Mouse (Mus musculus) heart, embryonic 14.5 days (tissue): ENCODE results near the gene Gm49395. TPM values are rescaled to one million over a fixed set of nuclear protein-coding genes. Genes with fewer than 3 reads are reported as not detected.

Source experiments
- ATAC-seq: fragments of 200-750 bp; cut with Nextera tagmentation; 2 replicates; pipeline ENCODE4 v1.8.0; 2017; ENCODE audit warnings: low read depth, moderate TSS enrichment; ENCODE audit not compliant: insufficient number of reproducible peaks, insufficient read depth, low FRiP score
- H3K27ac ChIP-seq, 2 experiments: fragments of 200-500 bp in 1 of 2; fragments of 300-500 bp in 1 of 2; sonication (generic) in 1 of 2; replicated peaks in 1 of 2; 2 replicates each; pipeline ENCODE4 v1.5.1; 2012 to 2014; ENCODE audit warnings: low read depth in 2 of 2, low read length in 2 of 2, control low read depth in 1 of 2, mild to moderate bottlenecking in 1 of 2, mixed read lengths in 1 of 2; ENCODE audit not compliant: control insufficient read depth in 1 of 2, insufficient read depth in 1 of 2
- H3K27me3 ChIP-seq: fragments of 300-500 bp; sonication (generic); 2 replicates; pipeline ENCODE4 v1.6.1; 2014; ENCODE audit warnings: mild to moderate bottlenecking, low read length, control low read depth; ENCODE audit not compliant: control insufficient read depth, insufficient read depth
- H3K36me3 ChIP-seq: fragments of 300-500 bp; sonication (generic); 2 replicates; pipeline ENCODE4 v1.6.1; 2014; ENCODE audit warnings: mild to moderate bottlenecking, control low read depth, low read length, mixed read lengths; ENCODE audit not compliant: control insufficient read depth, insufficient read depth
- H3K4me1 ChIP-seq, 2 experiments: fragments of 200-500 bp in 1 of 2; fragments of 300-500 bp in 1 of 2; sonication (generic) in 1 of 2; 2 replicates each; pipeline ENCODE4 v1.6.1; 2012 to 2014; ENCODE audit warnings: low read length in 2 of 2, control low read depth in 1 of 2, mixed read lengths in 1 of 2; ENCODE audit not compliant: control insufficient read depth in 2 of 2, insufficient read depth in 2 of 2
- H3K4me2 ChIP-seq: fragments of 300-500 bp; sonication (generic); 2 replicates; pipeline ENCODE4 v1.6.1; 2014; ENCODE audit warnings: mild to moderate bottlenecking, low read length
- H3K4me3 ChIP-seq, 2 experiments: fragments of 200-500 bp in 1 of 2; fragments of 300-500 bp in 1 of 2; sonication (generic) in 1 of 2; 2 replicates each; pipeline ENCODE4 v1.5.1; 2012 to 2014; ENCODE audit warnings: low read length in 2 of 2, mild to moderate bottlenecking in 2 of 2, control low read depth in 1 of 2, low read depth in 1 of 2, moderate library complexity in 1 of 2; ENCODE audit not compliant: control insufficient read depth in 1 of 2, insufficient read depth in 1 of 2
- H3K9ac ChIP-seq: fragments of 300-500 bp; sonication (generic); 2 replicates; pipeline ENCODE4 v1.6.1; 2014; ENCODE audit warnings: mild to moderate bottlenecking, low read length
- H3K9me3 ChIP-seq: fragments of 300-500 bp; sonication (generic); 2 replicates; pipeline ENCODE4 v1.6.1; 2016; ENCODE audit warnings: low read length, control low read depth; ENCODE audit not compliant: control insufficient read depth
- WGBS: fragments of 180-500 bp; shearing (Covaris S2); extraction: QIAGEN DNeasy Blood & Tissue Kit; methylation state at CpG from one replicate; pipeline ENCODE4 v1.1.7; 2014; 5-methylcytosine and 5-hydroxymethylcytosine counted together
- polyA plus RNA-seq: library from polyadenylated mRNA; unstranded; fragments of >200 nt; fragmentation: Nextera tagmentation; extraction: Ambion mirVana; gene quantifications from 2 replicates; pipeline ENCODE4 v1.2.1, GENCODE M21; 2014

The Gm49395 gene
- polyA plus RNA-seq, 1 experiment from 2014 or later = 8.4 TPM

- peak overlapping the region; percentile 1 to 84; a peak in 3 of 4 replicates for H3K4me3 ChIP-seq
- H3K9me3 ChIP-seq = no peaks in the 10 kb centered on the region
- WGBS = 87% methylated on average over 9 of the region's 9 CpGs
- H3K27ac ChIP-seq = no peak overlapping the region
- H3K9ac ChIP-seq = peak overlapping the region; percentile 89
- H3K4me1 ChIP-seq = peaks cover 12 to 36% of the 10 kb centered on the region in 2 experiments
- H3K36me3 ChIP-seq = no peaks in the 10 kb centered on the region
- no peaks in the 10 kb centered on the region for H3K27me3 ChIP-seq
- H3K4me2 ChIP-seq = peak overlapping the region; percentile 82
- ATAC-seq = no peak
Measured at GRCm38 (mm10) chr13:115099381-115099780, 2.3 kb downstream of the Gm49395 start.

DNA sequence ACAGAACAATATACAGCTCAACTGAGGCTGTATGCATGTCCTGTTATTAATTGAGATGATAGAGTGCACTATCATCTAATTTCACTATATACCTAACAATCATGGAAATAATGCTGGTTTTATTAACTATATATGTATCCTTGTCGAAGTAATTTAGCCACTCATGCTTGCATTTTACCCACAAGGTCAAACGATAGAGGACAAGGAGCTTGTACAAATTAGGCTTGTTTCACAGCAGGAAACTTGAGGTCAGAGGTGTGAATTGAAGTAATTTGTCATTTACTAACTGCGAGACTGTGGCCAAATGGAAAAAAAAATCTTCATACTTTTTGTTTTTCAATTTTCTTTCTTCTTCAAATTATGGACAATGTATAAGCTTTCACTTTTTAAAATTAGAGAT lies 3.5 kb downstream of the Gm49395 start:
- H3K4me2 ChIP-seq = peak overlapping the region; percentile 19; the same call in 1 of the 2 replicates
- H3K4me3 ChIP-seq = no peak overlapping the region
- ATAC-seq = no peak
- no peak overlapping the region for H3K9ac ChIP-seq
- H3K36me3 ChIP-seq = no peaks in the 10 kb centered on the region
- 76% methylated on average over 3 of the region's 3 CpGs for WGBS
- no peaks in the 10 kb centered on the region for H3K9me3 ChIP-seq
- H3K4me1 ChIP-seq = peaks cover 12 to 36% of the 10 kb centered on the region in 2 experiments
- H3K27me3 ChIP-seq = no peaks in the 10 kb centered on the region
- no peak overlapping the region for H3K27ac ChIP-seq

DNA sequence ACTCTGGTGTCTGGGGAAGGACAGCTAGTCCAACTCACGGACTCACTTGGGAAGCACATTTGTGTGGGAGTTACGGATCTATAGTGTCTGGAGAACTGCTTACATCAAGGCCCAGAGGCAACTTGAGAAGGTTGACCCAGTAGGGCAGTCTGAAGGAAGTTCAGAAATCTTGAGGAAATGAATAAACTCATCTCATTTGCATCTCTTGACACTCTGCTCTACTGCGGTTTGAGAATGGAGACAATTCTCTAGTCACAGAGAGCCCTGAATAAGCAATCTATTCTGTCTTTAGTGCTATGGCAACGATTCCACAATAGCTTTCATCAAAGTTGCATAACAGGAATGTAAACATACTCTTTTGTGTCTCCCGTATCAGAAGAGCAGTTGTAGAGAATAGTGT lies 4.8 kb downstream of the Gm49395 start:
- Histone ChIP-seq H3K36me3 (no peaks in the 10 kb centered on the region), H3K9ac (no peak overlapping the region), H3K9me3 (no peaks in the 10 kb centered on the region), H3K4me3 (no peak overlapping the region), H3K27me3 (no peaks in the 10 kb centered on the region), H3K27ac (peak overlapping the region in 1 of 2 experiments; percentile 9; a peak in 1 of 4 replicates), H3K4me1 (peaks cover 10 to 34% of the 10 kb centered on the region in 2 experiments), H3K4me2 (no peak overlapping the region)
- 72% methylated on average over 5 of the region's 5 CpGs for WGBS
- ATAC-seq = no peak

GRCm38 (mm10) chr13:115096216-115096615 lies 5.5 kb downstream of the Gm49395 start:
- H3K36me3 ChIP-seq = no peaks in the 10 kb centered on the region
- 11% methylated on average over 2 of the region's 2 CpGs for WGBS
- H3K4me3 ChIP-seq = no peak overlapping the region
- peaks cover 10 to 41% of the 10 kb centered on the region in 2 experiments for H3K4me1 ChIP-seq
- no peak overlapping the region for H3K9ac ChIP-seq
- peak overlapping the region in 1 of 2 experiments; percentile 62; a peak in 3 of 4 replicates for H3K27ac ChIP-seq
- 0 out of 2 replicates have a peak overlapping the region, but pooled peaks have one; percentile 6 for H3K4me2 ChIP-seq
- H3K27me3 ChIP-seq = no peaks in the 10 kb centered on the region
- ATAC-seq = no peak
- no peaks in the 10 kb centered on the region for H3K9me3 ChIP-seq

DNA sequence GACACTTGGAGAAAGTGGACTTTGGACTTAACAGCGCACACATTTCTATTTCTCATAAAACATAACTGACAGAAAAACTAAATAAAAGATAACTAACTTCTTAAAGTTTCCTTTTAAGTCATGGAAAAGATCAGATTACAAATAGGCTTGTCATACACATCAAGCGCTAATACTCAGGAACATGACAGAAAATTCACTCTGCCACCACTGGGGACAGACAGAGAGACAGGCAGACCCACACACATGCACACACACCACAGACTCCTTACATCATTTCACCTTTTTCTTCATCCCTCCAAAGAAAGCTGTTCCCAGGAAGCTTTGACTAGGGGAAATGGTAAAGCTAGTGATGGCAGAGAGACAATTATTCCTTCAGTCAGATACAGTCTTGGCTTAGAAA lies 6.3 kb downstream of the Gm49395 start:
- Histone ChIP-seq H3K4me3 (no peak overlapping the region), H3K4me2 (no peak overlapping the region), H3K4me1 (peaks cover 12 to 45% of the 10 kb centered on the region in 2 experiments), H3K27ac (0 out of 4 replicates have a peak overlapping the region, but pooled peaks of 1 of the 2 experiments have one; percentile 6), H3K36me3 (no peaks in the 10 kb centered on the region), H3K27me3 (no peaks in the 10 kb centered on the region), H3K9ac (no peak overlapping the region), H3K9me3 (no peaks in the 10 kb centered on the region)
- ATAC-seq = no peak
- 91% methylated on average over 2 of the region's 2 CpGs for WGBS

DNA sequence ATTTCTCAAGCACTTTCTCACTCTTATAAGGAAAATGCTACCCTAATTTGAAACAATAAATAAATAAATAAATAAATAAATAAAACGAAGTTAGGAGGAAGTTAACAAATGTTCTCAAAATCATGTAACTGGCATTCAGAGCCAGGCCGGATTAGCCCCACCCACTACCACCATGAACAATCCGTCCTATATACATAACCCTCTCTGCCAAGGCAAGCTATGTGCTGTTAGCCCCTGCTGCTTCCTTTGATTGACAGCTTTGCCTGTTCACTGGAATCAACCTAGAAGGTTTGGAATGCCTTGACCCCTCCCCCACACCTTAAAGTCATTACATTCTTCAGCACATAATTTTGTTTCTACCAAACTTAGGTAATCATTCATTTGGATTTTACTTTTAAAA lies 10.2 kb downstream of the Gm49395 start:
- H3K4me1 ChIP-seq = peaks cover 19 to 51% of the 10 kb centered on the region in 2 experiments
- H3K4me3 ChIP-seq = no peak overlapping the region
- H3K27ac ChIP-seq = peak overlapping the region in 1 of 2 experiments; percentile 99; a peak in 1 of 4 replicates
- H3K4me2 ChIP-seq = peak overlapping the region; percentile 97
- WGBS = 46% methylated on average over 3 of the region's 3 CpGs
- H3K9ac ChIP-seq = no peak overlapping the region
- H3K27me3 ChIP-seq = no peaks in the 10 kb centered on the region
- no peaks in the 10 kb centered on the region for H3K9me3 ChIP-seq
- ATAC-seq = no peak
- H3K36me3 ChIP-seq = peaks cover 21% of the 10 kb centered on the region

- Histone ChIP-seq H3K4me2 (peak overlapping the region; percentile 97), H3K4me3 (peak overlapping the region; percentile 57 to 73), H3K9me3 (no peaks in the 10 kb centered on the region), H3K36me3 (peaks cover 26% of the 10 kb centered on the region), H3K9ac (peak overlapping the region; percentile 90), H3K27me3 (no peaks in the 10 kb centered on the region), H3K27ac (peak overlapping the region; percentile 98 to 99), H3K4me1 (peaks cover 16 to 47% of the 10 kb centered on the region in 2 experiments)
- ATAC-seq = no peak
- WGBS = 30% methylated on average over 9 of the region's 9 CpGs
Measured at GRCm38 (mm10) chr13:115090977-115091445, 10.7 kb downstream of the Gm49395 start.
